Mouse (Mus musculus) hematopoietic stem cell, adult 5-6 weeks (primary cell): ENCODE data around the gene Cdh13. TPM values are rescaled to one million over a fixed set of nuclear protein-coding genes. Genes with fewer than 3 reads are reported as not detected.

ENCODE experiments used
- ATAC-seq, 2 experiments: fragments of 125-278 bp in 1 of 2; replicated peaks in 1 of 2; 2 replicates each; pipeline ENCODE4 v1.8.0; 2016 to 2017; ENCODE audit warnings: inconsistent platforms in 2 of 2, mild to moderate bottlenecking in 2 of 2, moderate number of reproducible peaks in 2 of 2, low read depth in 1 of 2, moderate TSS enrichment in 1 of 2; ENCODE audit not compliant: low FRiP score in 2 of 2, poor library complexity in 2 of 2, severe bottlenecking in 2 of 2, insufficient read depth in 1 of 2, low TSS enrichment in 1 of 2
- total RNA-seq: library from RNA; stranded (forward); fragments of 172-1452, 232-1000 nt; gene quantifications from 2 replicates; pipeline ENCODE4 v1.2.3, GENCODE M21; 2017

Cdh13 gene
- total RNA-seq, 1 experiment from 2014 or later, result not detected

GRCm38 (mm10) chr8:119208567-119208966, 925.0 kb downstream of the Cdh13 start:
- ATAC-seq, result no peak

GRCm38 (mm10) chr8:119224547-119224946, 941.0 kb downstream of the Cdh13 start:
- ATAC-seq, result no peak

GRCm38 (mm10) chr8:119245181-119245580, 961.6 kb downstream of the Cdh13 start:
- ATAC-seq, result no peak

- no peak for ATAC-seq
Measured at GRCm38 (mm10) chr8:119245641-119246040, 962.1 kb downstream of the Cdh13 start.

GRCm38 (mm10) chr8:119254358-119254757, 970.8 kb downstream of the Cdh13 start:
- no peak for ATAC-seq

- ATAC-seq, result no peak
Measured at GRCm38 (mm10) chr8:119258642-119259041, 975.1 kb downstream of the Cdh13 start.

- ATAC-seq, result no peak
Measured at GRCm38 (mm10) chr8:119263750-119264149, 980.2 kb downstream of the Cdh13 start.

- no peak for ATAC-seq
Measured at GRCm38 (mm10) chr8:119266304-119266703, 982.8 kb downstream of the Cdh13 start.

- no peak for ATAC-seq
Measured at GRCm38 (mm10) chr8:119269576-119269975, 986.0 kb downstream of the Cdh13 start.

- no peak for ATAC-seq
Measured at GRCm38 (mm10) chr8:119270371-119270770, 986.8 kb downstream of the Cdh13 start.

- no peak for ATAC-seq
Measured at GRCm38 (mm10) chr8:119272891-119273290, 989.4 kb downstream of the Cdh13 start.

- no peak for ATAC-seq
Measured at GRCm38 (mm10) chr8:119275442-119275841, 991.9 kb downstream of the Cdh13 start.

- no peak for ATAC-seq
Measured at GRCm38 (mm10) chr8:119277047-119277451, 993.5 kb downstream of the Cdh13 start.

GRCm38 (mm10) chr8:119281761-119282160, 998.2 kb downstream of the Cdh13 start:
- ATAC-seq, result no peak

GRCm38 (mm10) chr8:119284516-119284915, 1001.0 kb downstream of the Cdh13 start:
- ATAC-seq, result no peak

GRCm38 (mm10) chr8:119284920-119285319, 1001.4 kb downstream of the Cdh13 start:
- no peak for ATAC-seq

- no peak for ATAC-seq
Measured at GRCm38 (mm10) chr8:119295477-119295876, 1011.9 kb downstream of the Cdh13 start.

GRCm38 (mm10) chr8:119297752-119298151, 1014.2 kb downstream of the Cdh13 start:
- ATAC-seq, result peak in 1 of 2 experiments; percentile 32; a peak in 3 of 4 replicates

GRCm38 (mm10) chr8:119300335-119300734, 1016.8 kb downstream of the Cdh13 start:
- no peak for ATAC-seq

GRCm38 (mm10) chr8:119304196-119304595, 1020.7 kb downstream of the Cdh13 start:
- ATAC-seq, result no peak
